Mouse (Mus musculus): ENCODE results near the gene Zfp174.

DNA sequence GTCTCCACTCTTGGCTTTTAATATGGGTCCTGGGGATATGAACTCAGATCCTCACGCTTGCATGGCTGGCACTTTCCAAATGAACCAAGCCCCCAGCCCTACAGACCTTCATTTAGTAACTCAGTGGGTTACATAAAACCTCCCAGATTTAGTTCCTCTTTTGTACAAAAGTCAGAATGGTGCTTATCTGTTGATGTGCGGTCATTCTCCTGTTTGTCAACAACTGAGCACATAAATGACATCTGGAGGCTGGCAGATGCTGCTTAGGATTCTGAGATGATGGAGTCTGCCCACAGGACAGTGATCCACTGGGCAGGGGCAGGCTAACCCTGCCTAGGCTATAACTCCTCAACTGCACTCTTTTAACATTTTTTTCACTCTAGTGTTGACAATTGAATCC is 17.3 kb upstream of the Zfp174 start:
- no peak for TF ChIP-seq GATA1 (IDR thresholded peaks at IDR 0.05; ENCODE audit: borderline replicate concordance, low read length)
- TF ChIP-seq FLI1 (IDR thresholded peaks at IDR 0.05; ENCODE audit: low read length): no peak
